Mouse (Mus musculus) limb, embryonic 12.5 days (tissue): ENCODE results near the gene Rinl. TPM values are rescaled to one million over a fixed set of nuclear protein-coding genes. Genes with fewer than 3 reads are reported as not detected.

Source experiments
- ATAC-seq: fragments of 200-750 bp; cut with Nextera tagmentation; 2 replicates; pipeline ENCODE4 v1.8.0; 2017; ENCODE audit warnings: low read depth, moderate TSS enrichment; ENCODE audit not compliant: insufficient number of reproducible peaks, insufficient read depth, low FRiP score, low TSS enrichment
- H3K27ac ChIP-seq: fragments of 300-500 bp; sonication (generic); 2 replicates; pipeline ENCODE4 v1.5.1; 2016; ENCODE audit warnings: mild to moderate bottlenecking, moderate library complexity
- H3K27me3 ChIP-seq: fragments of 300-500 bp; sonication (generic); 2 replicates; pipeline ENCODE4 v1.6.1; 2016; ENCODE audit warnings: mild to moderate bottlenecking, moderate library complexity
- H3K36me3 ChIP-seq: fragments of 300-500 bp; sonication (generic); 2 replicates; pipeline ENCODE4 v1.6.1; 2016; ENCODE audit warnings: mild to moderate bottlenecking, moderate library complexity
- H3K4me1 ChIP-seq: fragments of 300-500 bp; sonication (generic); replicated peaks from 2 replicates; pipeline ENCODE4 v1.6.1; 2016
- H3K4me2 ChIP-seq: fragments of 300-500 bp; sonication (generic); 2 replicates; pipeline ENCODE4 v1.6.1; 2016; ENCODE audit warnings: mild to moderate bottlenecking, moderate library complexity
- H3K4me3 ChIP-seq: fragments of 300-500 bp; sonication (generic); replicated peaks from 2 replicates; pipeline ENCODE4 v1.5.1; 2016; ENCODE audit warnings: mild to moderate bottlenecking
- H3K9ac ChIP-seq: fragments of 300-500 bp; sonication (generic); replicated peaks from 2 replicates; pipeline ENCODE4 v1.6.1; 2016; ENCODE audit warnings: mild to moderate bottlenecking, moderate library complexity
- H3K9me3 ChIP-seq: fragments of 300-500 bp; sonication (generic); 2 replicates; pipeline ENCODE4 v1.6.1; 2016; ENCODE audit warnings: mild to moderate bottlenecking, moderate library complexity
- WGBS: fragments of 180-500 bp; shearing (Covaris S2); methylation state at CpG from one replicate; pipeline ENCODE4 v1.1.7; 2016; 5-methylcytosine and 5-hydroxymethylcytosine counted together
- polyA plus RNA-seq: library from polyadenylated mRNA; unstranded; fragments of >200 nt; fragmentation: Nextera tagmentation; extraction: Ambion mirVana; gene quantifications from 2 replicates; pipeline ENCODE4 v1.2.1, GENCODE M21; 2016

Rinl gene
- polyA plus RNA-seq, 1 experiment from 2014 or later = 3.1 TPM

DNA sequence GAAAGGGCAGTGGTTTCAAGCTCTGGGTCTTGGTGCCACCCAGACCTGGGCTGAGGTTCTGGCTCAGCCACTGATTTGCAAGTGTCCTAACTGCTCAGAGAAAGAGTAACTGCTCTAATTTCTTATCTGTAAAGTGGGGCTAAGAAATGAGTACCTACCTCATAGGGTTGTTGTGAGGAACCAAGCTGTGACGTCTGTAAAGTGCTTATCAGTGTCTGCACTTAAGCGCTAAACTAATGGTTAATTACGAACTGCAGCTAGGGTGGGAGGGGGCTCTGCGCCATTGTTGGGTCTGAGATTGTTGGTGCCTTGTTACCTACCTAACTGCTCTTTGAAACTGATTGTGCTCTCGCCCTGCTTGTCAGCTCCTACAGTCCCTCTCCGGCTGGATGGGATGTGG, 28.8 kb downstream of the Rinl start:
- Histone ChIP-seq H3K27me3 (no peaks in the 10 kb centered on the region), H3K4me3 (no peak overlapping the region), H3K9me3 (no peaks in the 10 kb centered on the region), H3K4me2 (no peak overlapping the region), H3K4me1 (peaks cover 44% of the 10 kb centered on the region), H3K27ac (no peak overlapping the region), H3K9ac (no peak overlapping the region; the same call in 1 of the 2 replicates), H3K36me3 (peaks cover 100% of the 10 kb centered on the region)
- WGBS = 74% methylated on average over 6 of the region's 6 CpGs
- ATAC-seq = no peak

GRCm38 (mm10) chr7:28817957-28818356, 29.2 kb downstream of the Rinl start:
- no peak overlapping the region for H3K4me3 ChIP-seq
- H3K36me3 ChIP-seq = peaks cover 100% of the 10 kb centered on the region
- no peaks in the 10 kb centered on the region for H3K9me3 ChIP-seq
- peaks cover 39% of the 10 kb centered on the region for H3K4me1 ChIP-seq
- ATAC-seq = no peak
- no peak overlapping the region for H3K4me2 ChIP-seq
- no peak overlapping the region for H3K27ac ChIP-seq
- 84% methylated on average over 4 of the region's 4 CpGs for whole genome bisulfite sequencing
- H3K27me3 ChIP-seq = no peaks in the 10 kb centered on the region
- no peak overlapping the region; the same call in 1 of the 2 replicates for H3K9ac ChIP-seq

GRCm38 (mm10) chr7:28818436-28818835, 29.7 kb downstream of the Rinl start:
- Histone ChIP-seq H3K4me1 (peaks cover 37% of the 10 kb centered on the region), H3K27me3 (no peaks in the 10 kb centered on the region), H3K36me3 (peaks cover 99% of the 10 kb centered on the region), H3K9ac (no peak overlapping the region), H3K4me2 (no peak overlapping the region), H3K27ac (no peak overlapping the region), H3K4me3 (no peak overlapping the region), H3K9me3 (no peaks in the 10 kb centered on the region)
- no peak for ATAC-seq
- WGBS = 88% methylated on average over 18 of the region's 18 CpGs

- WGBS = 88% methylated on average over 4 of the region's 4 CpGs
- H3K4me2 ChIP-seq = no peak overlapping the region
- no peak overlapping the region for H3K4me3 ChIP-seq
- H3K9ac ChIP-seq = no peak overlapping the region
- no peak overlapping the region for H3K27ac ChIP-seq
- no peaks in the 10 kb centered on the region for H3K9me3 ChIP-seq
- no peaks in the 10 kb centered on the region for H3K27me3 ChIP-seq
- peaks cover 33% of the 10 kb centered on the region for H3K4me1 ChIP-seq
- peaks cover 94% of the 10 kb centered on the region for H3K36me3 ChIP-seq
- ATAC-seq = no peak
These were observed 30.2 kb downstream of the Rinl start for GRCm38 (mm10) chr7:28818861-28819452.

DNA sequence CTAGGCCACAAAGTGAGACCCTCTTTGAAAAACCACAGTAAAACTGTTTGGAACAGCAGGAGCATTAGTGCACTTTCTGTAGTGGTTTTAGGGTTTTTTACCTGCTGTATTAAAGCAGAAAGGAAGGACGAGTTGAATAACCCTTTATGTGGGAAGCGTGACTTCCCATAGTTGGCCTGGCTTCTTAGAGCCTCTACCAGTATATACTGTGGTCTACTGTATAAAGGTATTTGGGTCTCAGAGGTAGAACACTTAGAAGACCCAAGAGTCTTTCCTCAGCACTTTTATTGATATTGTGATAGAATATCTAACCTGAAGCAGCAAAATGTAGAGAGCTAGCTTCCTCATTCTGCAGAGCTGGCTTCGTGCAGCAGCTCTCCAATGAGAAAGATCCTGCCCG, 30.8 kb downstream of the Rinl start:
- no peak overlapping the region for H3K4me3 ChIP-seq
- no peak for ATAC-seq
- H3K36me3 ChIP-seq = peaks cover 88% of the 10 kb centered on the region
- H3K9me3 ChIP-seq = no peaks in the 10 kb centered on the region
- no peaks in the 10 kb centered on the region for H3K27me3 ChIP-seq
- 90% methylated on average over 4 of the region's 4 CpGs for WGBS
- peaks cover 28% of the 10 kb centered on the region for H3K4me1 ChIP-seq
- H3K9ac ChIP-seq = no peak overlapping the region
- H3K4me2 ChIP-seq = no peak overlapping the region
- H3K27ac ChIP-seq = no peak overlapping the region

DNA sequence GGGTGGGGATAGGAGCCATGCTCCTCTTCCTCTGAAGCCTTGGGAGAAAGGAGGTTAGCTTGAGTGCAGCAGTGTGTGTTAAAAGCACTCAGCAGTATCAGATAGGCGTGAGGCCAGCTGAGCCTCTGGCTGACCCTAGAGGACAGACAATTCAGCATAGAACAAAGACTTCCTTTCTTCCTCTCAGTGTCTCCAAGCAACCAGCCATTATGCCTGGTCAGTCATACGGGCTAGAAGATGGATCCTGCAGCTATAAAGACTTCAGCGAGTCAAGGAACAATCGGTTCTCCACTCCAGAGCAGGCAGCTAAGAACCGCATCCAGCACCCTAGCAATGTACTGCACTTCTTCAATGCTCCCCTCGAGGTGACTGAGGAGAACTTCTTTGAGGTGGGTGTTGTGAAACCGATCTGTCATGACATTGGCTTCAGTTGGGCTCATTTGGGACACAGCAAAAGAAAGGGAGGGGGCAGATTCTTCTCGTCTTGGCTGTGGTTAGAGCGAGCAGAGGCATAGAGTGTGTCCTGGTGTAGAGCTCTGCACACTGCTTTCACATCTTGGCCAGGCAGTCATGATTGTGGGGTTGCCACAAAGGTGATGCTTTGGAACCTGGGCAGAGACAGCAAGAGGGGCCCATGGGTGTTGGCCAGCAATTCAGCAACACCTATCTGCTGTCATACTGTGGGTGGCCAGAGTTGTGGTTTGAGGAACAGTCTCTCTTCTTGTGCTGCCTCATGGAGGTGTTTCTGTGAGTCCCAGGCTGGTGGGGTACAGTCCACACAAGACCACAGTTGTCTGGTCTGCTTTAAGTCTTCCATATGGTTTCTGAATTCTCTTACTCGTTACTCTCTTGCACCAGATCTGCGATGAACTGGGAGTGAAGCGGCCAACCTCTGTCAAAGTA, 31.8 kb downstream of the Rinl start:
- peak overlapping the region; percentile 23; the same call in 1 of the 2 replicates for H3K27ac ChIP-seq
- peaks cover 20% of the 10 kb centered on the region for H3K4me1 ChIP-seq
- peaks cover 77% of the 10 kb centered on the region for H3K36me3 ChIP-seq
- H3K9me3 ChIP-seq = no peaks in the 10 kb centered on the region
- WGBS = 87% methylated on average over 12 of the region's 12 CpGs
- ATAC-seq = no peak
- H3K4me3 ChIP-seq = no peak overlapping the region
- no peaks in the 10 kb centered on the region for H3K27me3 ChIP-seq
- no peak overlapping the region for H3K4me2 ChIP-seq
- no peak overlapping the region for H3K9ac ChIP-seq

DNA sequence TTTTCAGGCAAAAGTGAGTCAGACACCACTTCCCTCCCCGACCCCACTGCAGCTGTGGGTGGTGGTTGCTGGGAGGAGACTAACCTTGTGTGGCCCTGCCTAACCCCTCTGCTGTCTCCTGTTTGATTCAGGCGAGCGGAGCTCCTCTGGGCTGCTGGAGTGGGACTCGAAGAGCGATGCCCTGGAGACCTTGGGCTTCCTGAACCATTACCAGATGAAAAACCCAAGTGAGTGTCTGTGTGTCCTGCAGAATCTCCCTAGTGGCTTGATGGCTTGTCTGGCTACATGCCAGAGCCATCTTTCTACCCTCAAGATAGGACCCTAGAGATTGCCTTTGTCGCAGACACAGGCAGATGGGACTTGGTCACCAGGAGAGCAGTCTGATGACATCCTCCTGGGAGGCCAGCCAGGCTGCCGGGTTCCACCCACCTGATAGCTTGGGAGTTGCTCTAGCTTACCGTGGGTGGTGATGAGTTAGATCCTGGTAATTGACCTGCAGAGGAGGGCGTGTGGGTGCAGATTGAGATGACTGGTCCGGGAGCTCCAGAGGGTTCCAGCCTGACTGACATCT, 32.6 kb downstream of the Rinl start:
- Histone ChIP-seq H3K36me3 (peaks cover 72% of the 10 kb centered on the region), H3K27me3 (no peaks in the 10 kb centered on the region), H3K4me1 (peaks cover 19% of the 10 kb centered on the region), H3K4me2 (no peak overlapping the region), H3K4me3 (no peak overlapping the region), H3K27ac (peak overlapping the region; percentile 41; the same call in 1 of the 2 replicates), H3K9ac (no peak overlapping the region), H3K9me3 (no peaks in the 10 kb centered on the region)
- ATAC-seq = no peak
- 74% methylated on average over 10 of the region's 10 CpGs for WGBS

DNA sequence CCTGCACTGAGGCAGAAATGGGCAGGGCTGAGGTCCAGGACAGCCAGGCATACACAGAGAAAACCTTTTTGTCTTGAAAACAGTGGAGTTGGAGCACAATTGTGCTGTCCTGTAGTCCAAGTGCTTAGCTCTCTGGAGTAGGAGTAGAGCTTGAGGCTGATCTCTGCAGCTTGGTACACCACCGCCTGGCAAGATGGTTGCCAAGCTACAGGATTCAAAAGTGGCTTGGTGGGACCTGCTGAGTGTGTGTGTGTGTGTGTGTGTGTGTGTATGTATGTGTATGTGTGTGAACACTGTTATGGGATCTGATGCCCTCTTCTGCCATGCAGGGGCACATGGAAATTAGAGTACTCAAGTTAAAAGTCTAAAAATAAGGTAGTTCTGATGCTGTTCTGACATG, 33.8 kb downstream of the Rinl start:
- Histone ChIP-seq H3K4me2 (no peak overlapping the region), H3K27ac (peak overlapping the region; percentile 25; the same call in 1 of the 2 replicates), H3K9ac (no peak overlapping the region), H3K4me1 (peaks cover 13% of the 10 kb centered on the region), H3K36me3 (peaks cover 61% of the 10 kb centered on the region), H3K27me3 (no peaks in the 10 kb centered on the region), H3K9me3 (no peaks in the 10 kb centered on the region), H3K4me3 (no peak overlapping the region)
- no peak for ATAC-seq
- 71% methylated on average over 1 of the region's 1 CpGs for WGBS

DNA sequence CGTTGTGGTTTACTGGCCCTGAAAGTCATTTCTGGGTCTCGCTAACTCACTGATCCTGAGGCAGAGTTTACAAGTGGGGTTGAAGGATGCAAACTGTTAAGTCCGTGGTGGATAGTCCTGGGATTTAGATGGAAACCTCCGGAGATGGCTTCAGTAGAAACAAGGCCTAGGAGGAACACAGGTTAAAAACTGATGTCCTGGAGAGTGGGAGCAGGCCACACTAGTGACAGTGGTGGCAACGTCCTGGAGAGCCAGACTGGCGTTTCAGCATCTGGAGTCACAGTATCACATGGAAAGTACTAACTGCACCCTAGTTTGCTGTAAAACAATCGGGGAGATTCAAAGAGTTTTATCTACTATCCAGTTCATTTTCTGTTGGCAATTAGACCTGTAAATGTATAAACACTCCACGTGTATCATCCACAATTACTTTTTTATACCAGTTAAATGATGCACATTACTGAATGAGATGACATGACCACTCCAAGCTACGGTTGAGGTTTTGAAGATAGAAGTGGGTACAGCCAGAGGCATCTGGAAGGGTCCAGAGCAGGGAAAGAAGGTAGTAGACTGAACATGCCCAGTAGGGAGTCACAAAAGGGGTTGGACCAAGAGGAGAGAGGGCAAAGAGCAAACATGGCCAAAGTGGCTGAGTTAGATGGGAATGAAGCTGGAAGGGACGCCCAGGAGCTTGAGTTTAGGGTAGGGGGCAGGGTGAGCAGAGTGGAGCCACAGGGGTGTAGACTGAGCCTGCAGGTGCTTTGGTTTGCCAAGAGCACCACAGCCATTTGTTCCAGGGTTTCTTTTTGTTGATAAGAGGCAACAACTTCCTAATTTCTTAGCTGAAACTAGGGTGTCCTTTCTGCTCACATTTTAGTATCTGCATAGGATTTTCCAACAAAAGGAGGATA, 34.5 kb downstream of the Rinl start:
- Histone ChIP-seq H3K4me2 (no peak overlapping the region), H3K9me3 (no peaks in the 10 kb centered on the region), H3K36me3 (peaks cover 54% of the 10 kb centered on the region), H3K4me1 (peaks cover 12% of the 10 kb centered on the region), H3K4me3 (no peak overlapping the region), H3K9ac (no peak overlapping the region), H3K27me3 (no peaks in the 10 kb centered on the region), H3K27ac (peak overlapping the region; percentile 25; the same call in 1 of the 2 replicates)
- 54% methylated on average over 10 of the region's 10 CpGs for WGBS
- no peak for ATAC-seq

DNA sequence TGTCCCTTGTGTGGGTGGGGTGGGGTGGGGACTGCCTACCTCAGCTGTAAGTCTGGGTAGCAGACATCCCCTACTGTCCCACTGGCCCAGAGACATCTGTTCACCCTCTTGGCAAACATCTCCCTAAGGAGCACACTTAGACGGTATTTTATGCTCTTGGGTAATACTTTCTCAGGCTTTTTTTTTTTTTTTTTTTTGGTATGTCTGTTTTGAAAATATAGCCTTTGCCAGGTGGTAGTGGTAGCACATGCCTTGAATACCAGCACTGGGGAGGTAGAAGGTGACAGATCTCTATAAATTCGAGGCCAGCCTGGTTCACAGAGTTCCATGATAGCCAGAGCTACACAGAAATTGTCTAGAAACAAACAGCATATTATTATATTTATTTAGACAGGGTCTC, 35.2 kb downstream of the Rinl start:
- Histone ChIP-seq H3K4me1 (peaks cover 12% of the 10 kb centered on the region), H3K27ac (peak overlapping the region; percentile 90)
- no peak for ATAC-seq

More for the DNA sequence above, 35.2 kb downstream of the Rinl start:
- no peaks in the 10 kb centered on the region for H3K9me3 ChIP-seq
- H3K9ac ChIP-seq = no peak overlapping the region
- H3K27me3 ChIP-seq = no peaks in the 10 kb centered on the region
- no peak overlapping the region for H3K4me2 ChIP-seq
- WGBS = 49% methylated on average over 2 of the region's 2 CpGs
- H3K4me3 ChIP-seq = no peak overlapping the region
- peaks cover 53% of the 10 kb centered on the region for H3K36me3 ChIP-seq
